Mouse (Mus musculus) liver, embryonic 14.5 days (tissue): ENCODE measurements around the gene Anks4b. TPM values are rescaled to one million over a fixed set of nuclear protein-coding genes. Genes with fewer than 3 reads are reported as not detected.

ENCODE experiments used
- ATAC-seq: fragments of 200-750 bp; cut with Nextera tagmentation; 2 replicates; pipeline ENCODE4 v1.8.0; 2017; ENCODE audit warnings: moderate number of reproducible peaks, mild to moderate bottlenecking, moderate library complexity; ENCODE audit not compliant: insufficient read depth
- DNase-seq, 3 experiments: peaks; one replicate each; pipeline ENCODE4 v3.0.0-alpha.2; 2012 to 2013; ENCODE audit warnings: low read depth in 3 of 3, low spot score in 3 of 3
- H3K27ac ChIP-seq: fragments of 300-500 bp; sonication (generic); 2 replicates; pipeline ENCODE4 v1.5.1; 2014; ENCODE audit warnings: moderate library complexity, mild to moderate bottlenecking, control low read depth, inconsistent platforms
- H3K27me3 ChIP-seq: fragments of 300-500 bp; sonication (generic); 2 replicates; pipeline ENCODE4 v1.6.1; 2014; ENCODE audit warnings: mild to moderate bottlenecking, low read length, moderate library complexity; ENCODE audit not compliant: control insufficient read depth, insufficient read depth
- H3K36me3 ChIP-seq: fragments of 300-500 bp; sonication (generic); replicated peaks from 2 replicates; pipeline ENCODE4 v1.6.1; 2014; ENCODE audit warnings: low read depth; ENCODE audit not compliant: control insufficient read depth, insufficient read depth
- H3K4me1 ChIP-seq, 2 experiments: fragments of 200-500 bp in 1 of 2; fragments of 300-500 bp in 1 of 2; sonication (generic) in 1 of 2; replicated peaks; 2 replicates each; pipeline ENCODE4 v1.6.1; 2012 to 2014; ENCODE audit warnings: antibody characterized with exemption in 1 of 2, inconsistent platforms in 1 of 2, low read length in 1 of 2; ENCODE audit not compliant: control insufficient read depth in 2 of 2, insufficient read depth in 2 of 2
- H3K4me2 ChIP-seq: fragments of 300-500 bp; sonication (generic); 2 replicates; pipeline ENCODE4 v1.6.1; 2014; ENCODE audit warnings: low read depth, mild to moderate bottlenecking, control low read depth, moderate library complexity
- H3K4me3 ChIP-seq, 2 experiments: fragments of 200-500 bp in 1 of 2; fragments of 300-500 bp in 1 of 2; sonication (generic) in 1 of 2; 2 replicates each; pipeline ENCODE4 v1.5.1; 2012 to 2014; ENCODE audit warnings: low read depth in 2 of 2, low read length in 2 of 2, mild to moderate bottlenecking in 2 of 2, control low read depth in 1 of 2, inconsistent platforms in 1 of 2, moderate library complexity in 1 of 2; ENCODE audit not compliant: insufficient read depth in 1 of 2
- H3K9ac ChIP-seq: fragments of 300-500 bp; sonication (generic); replicated peaks from 2 replicates; pipeline ENCODE4 v1.6.1; 2014; ENCODE audit warnings: mild to moderate bottlenecking, control low read depth, moderate library complexity
- H3K9me3 ChIP-seq: fragments of 300-500 bp; sonication (generic); 2 replicates; pipeline ENCODE4 v1.6.1; 2016; ENCODE audit warnings: low read length, mixed read lengths; ENCODE audit not compliant: control insufficient read depth
- CTCF ChIP-seq: IDR thresholded peaks from 2 replicates; pipeline ENCODE4 v1.5.1; 2016; ENCODE audit warnings: antibody characterized with exemption, low read depth, control low read depth
- EP300 ChIP-seq: IDR thresholded peaks from 2 replicates; pipeline ENCODE4 v1.6.1; 2016; ENCODE audit warnings: antibody characterized with exemption, low read depth
- WGBS: fragments of 180-500 bp; shearing (Covaris S2); extraction: QIAGEN DNeasy Blood & Tissue Kit; methylation state at CpG from one replicate; pipeline ENCODE4 v1.1.7; 2014; ENCODE audit not compliant: insufficient replicate concordance; 5-methylcytosine and 5-hydroxymethylcytosine counted together
- polyA plus RNA-seq, 2 experiments: library from polyadenylated mRNA; depleted of rRNA in 1 of 2; stranded (reverse) in 1 of 2; unstranded in 1 of 2; fragments of >200 nt; fragmentation: Nextera tagmentation in 1 of 2; extraction: Ambion mirVana in 1 of 2; gene quantifications; 2 replicates each; pipeline versions ENCODE4 v1.2.1 to v1.2.3; 2012 to 2014

Gene Anks4b
- polyA plus RNA-seq, 2 experiments, result 0.95 to 3.2 TPM

DNA sequence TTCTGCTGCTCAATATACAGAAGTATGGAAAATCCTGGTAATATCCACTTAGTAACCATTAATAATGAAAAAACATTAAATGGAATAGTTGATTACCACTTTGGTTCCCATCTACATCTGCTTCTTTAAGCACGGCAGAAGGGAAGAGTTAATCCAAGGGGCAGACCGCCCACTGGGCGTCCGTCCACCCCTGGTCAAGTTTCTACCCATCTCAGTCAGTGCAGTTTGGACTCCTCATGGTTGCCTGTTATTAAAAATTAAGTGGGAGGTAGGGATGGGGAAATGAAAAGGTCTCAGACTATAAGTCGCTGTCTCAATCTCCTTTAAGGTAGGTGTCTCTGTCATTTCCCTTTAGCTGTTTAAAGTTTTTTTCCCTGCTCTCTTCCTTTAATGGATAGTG is 15.3 kb downstream of the Anks4b start:
- TF ChIP-seq CTCF (no peak), EP300 (no peak)
- no peak overlapping the region for H3K27ac ChIP-seq
- no peak overlapping the region for H3K9ac ChIP-seq
- no peaks in the 10 kb centered on the region for H3K36me3 ChIP-seq
- H3K4me3 ChIP-seq, result no peak overlapping the region
- no peaks in the 10 kb centered on the region for H3K27me3 ChIP-seq
- no peak for DNase-seq
- H3K9me3 ChIP-seq, result no peaks in the 10 kb centered on the region
- no peak overlapping the region for H3K4me2 ChIP-seq
- ATAC-seq, result no peak
- peaks cover 0 to 5% of the 10 kb centered on the region in 2 experiments; a peak in 1 of 4 replicates for H3K4me1 ChIP-seq
- WGBS, result 67% methylated on average over 5 of the region's 5 CpGs

DNA sequence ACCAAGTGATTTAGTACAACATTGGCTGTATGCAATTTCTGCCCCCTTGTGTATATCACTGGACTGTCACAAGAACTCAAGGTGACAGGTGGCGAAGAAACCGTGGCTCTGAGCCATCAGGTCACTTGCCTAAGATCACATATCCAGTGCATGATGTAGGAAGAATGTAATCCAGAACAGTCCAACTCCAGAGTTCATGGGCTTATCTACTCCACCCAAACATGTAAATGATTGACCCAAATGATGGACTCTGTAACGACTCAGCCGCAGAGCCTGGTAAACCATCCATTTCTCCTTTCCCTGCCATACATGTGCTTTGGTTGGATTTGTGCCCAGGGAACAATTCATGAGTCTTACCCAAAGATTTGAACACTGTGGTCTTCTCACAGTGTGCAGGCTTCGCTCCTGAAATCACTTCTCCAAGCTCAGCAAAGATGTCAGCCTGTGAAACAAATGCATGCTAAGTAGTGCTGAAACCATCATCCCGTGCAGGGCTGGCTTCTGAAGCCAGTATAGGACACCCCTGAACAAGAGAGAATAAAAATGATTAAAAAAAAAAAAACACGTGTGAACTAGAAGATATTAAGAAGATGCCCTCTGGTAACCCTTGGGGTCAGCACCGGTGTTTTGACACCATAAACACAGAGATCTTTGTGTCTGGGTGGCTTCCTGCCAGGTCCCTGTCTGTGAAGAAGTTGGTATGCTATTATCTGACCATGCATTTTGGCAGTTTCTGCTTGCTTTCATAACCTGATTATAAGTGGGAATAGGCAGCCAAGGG is 15.9 kb downstream of the Anks4b start:
- no peaks in the 10 kb centered on the region for H3K36me3 ChIP-seq
- H3K4me3 ChIP-seq, result no peak overlapping the region
- TF ChIP-seq CTCF (no peak), EP300 (no peak)
- H3K27me3 ChIP-seq, result no peaks in the 10 kb centered on the region
- no peaks in the 10 kb centered on the region for H3K9me3 ChIP-seq
- H3K4me1 ChIP-seq, result peaks cover 0 to 5% of the 10 kb centered on the region in 2 experiments; a peak in 1 of 4 replicates
- H3K27ac ChIP-seq, result no peak overlapping the region
- no peak overlapping the region for H3K4me2 ChIP-seq
- DNase-seq (no peak), ATAC-seq (peak; percentile 70)
- no peak overlapping the region for H3K9ac ChIP-seq
- WGBS, result 62% methylated on average over 8 of the region's 8 CpGs

DNA sequence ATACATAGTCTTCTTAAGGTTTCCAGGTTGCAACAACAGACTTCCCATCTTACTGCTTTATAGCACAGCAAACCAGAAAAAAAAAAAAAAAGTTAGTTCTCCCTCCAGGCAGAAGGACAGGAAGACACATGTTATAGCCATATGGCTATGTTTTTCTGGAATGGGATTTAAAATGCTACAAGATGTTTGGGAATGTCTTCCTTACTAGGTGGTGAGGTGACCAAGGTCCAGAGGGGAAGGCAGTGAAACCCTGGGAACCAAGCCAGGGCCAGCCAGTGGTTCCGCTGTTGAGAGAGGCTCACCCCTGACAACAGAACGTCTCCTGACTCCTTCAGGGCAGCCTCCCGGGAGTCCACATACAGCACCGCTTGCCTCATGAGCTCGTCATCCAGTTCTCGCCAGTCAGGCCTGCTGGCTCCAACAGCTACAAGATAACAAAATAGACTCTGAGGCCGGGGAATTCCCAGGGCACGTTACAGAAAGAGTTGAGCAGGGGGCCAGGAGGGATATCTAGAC is 16.6 kb downstream of the Anks4b start:
- no peaks in the 10 kb centered on the region for H3K36me3 ChIP-seq
- no peak overlapping the region for H3K4me3 ChIP-seq
- no peak overlapping the region for H3K9ac ChIP-seq
- no peaks in the 10 kb centered on the region for H3K27me3 ChIP-seq
- H3K4me2 ChIP-seq, result no peak overlapping the region
- no peak for ATAC-seq
- H3K4me1 ChIP-seq, result peaks cover 0 to 5% of the 10 kb centered on the region in 2 experiments; a peak in 1 of 4 replicates
- no peaks in the 10 kb centered on the region for H3K9me3 ChIP-seq
- no peak overlapping the region for H3K27ac ChIP-seq
- no peak for DNase-seq
- no peak for TF ChIP-seq CTCF
- no peak for TF ChIP-seq EP300
- WGBS, result 53% methylated on average over 8 of the region's 8 CpGs

DNA sequence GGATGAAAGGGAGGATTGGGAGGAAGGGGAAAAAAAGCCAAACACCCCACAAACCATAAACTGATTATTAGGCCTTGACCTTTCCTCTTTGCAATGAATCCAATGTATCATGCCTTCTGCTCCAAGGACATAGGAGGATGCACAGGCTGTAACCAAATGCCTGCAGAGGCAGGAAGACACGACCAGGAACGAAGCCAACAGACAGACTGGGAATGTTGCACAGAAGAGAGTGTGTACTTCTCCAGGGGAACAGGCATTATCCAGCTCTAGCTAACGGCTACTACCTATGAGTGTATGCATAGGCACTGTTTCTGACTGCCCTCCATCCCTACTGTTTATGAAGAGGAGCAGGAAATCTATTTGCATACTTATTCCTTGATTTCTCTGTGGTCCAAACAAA is 18.5 kb downstream of the Anks4b start:
- Histone ChIP-seq H3K9me3 (no peaks in the 10 kb centered on the region), H3K4me1 (0 out of 4 replicates have a peak, but pooled peaks cover 0 to 2% of the 10 kb centered on the region in 2 experiments), H3K27ac (no peak overlapping the region), H3K4me2 (no peak overlapping the region), H3K9ac (no peak overlapping the region), H3K36me3 (no peaks in the 10 kb centered on the region), H3K4me3 (no peak overlapping the region), H3K27me3 (no peaks in the 10 kb centered on the region)
- TF ChIP-seq CTCF (no peak), EP300 (no peak)
- ATAC-seq, result no peak
- WGBS, result 37% methylated on average over 3 of the region's 3 CpGs
- DNase-seq, result no peak

DNA sequence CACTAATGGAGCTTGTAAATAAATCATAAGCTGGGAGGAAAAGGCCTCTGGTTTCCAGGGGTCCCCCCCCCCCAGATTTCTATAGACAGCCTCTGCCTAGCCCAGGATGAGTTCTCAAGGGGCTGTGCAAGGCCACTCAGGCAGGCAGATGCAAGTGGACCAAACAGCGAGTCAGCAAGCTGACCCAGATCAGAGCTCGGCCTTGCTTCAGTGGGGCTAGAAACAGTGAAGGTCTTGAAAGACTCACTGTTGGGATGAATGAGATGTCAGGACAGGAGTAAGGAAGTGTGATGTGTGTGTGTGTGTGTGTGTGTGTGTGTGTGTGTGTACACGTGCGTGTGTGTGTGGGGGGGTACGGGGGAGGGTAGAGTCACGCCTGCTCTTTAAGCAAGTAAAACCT is 19.2 kb downstream of the Anks4b start:
- 67% methylated on average over 6 of the region's 6 CpGs for WGBS
- H3K4me2 ChIP-seq, result no peak overlapping the region
- TF ChIP-seq EP300, result no peak
- TF ChIP-seq CTCF, result no peak
- H3K9me3 ChIP-seq, result no peaks in the 10 kb centered on the region
- H3K4me1 ChIP-seq, result 0 out of 4 replicates have a peak, but pooled peaks cover 0 to 2% of the 10 kb centered on the region in 2 experiments
- H3K27me3 ChIP-seq, result no peaks in the 10 kb centered on the region
- ATAC-seq (no peak), DNase-seq (no peak)
- H3K27ac ChIP-seq, result no peak overlapping the region
- no peak overlapping the region for H3K4me3 ChIP-seq
- H3K36me3 ChIP-seq, result no peaks in the 10 kb centered on the region
- H3K9ac ChIP-seq, result no peak overlapping the region
